Mouse (Mus musculus): ENCODE data around the gene Rasl11b. TPM values are rescaled to one million over a fixed set of nuclear protein-coding genes. Genes with fewer than 3 reads are reported as not detected.

Rasl11b gene
- polyA plus RNA-seq, 1 experiment from 2014 or later, result 176 TPM

- Histone ChIP-seq H3K36me3 (peaks cover 45% of the 10 kb centered on the region), H3K4me1 (replicated peaks) (peaks cover 76% of the 10 kb centered on the region), H3K4me2 (peak overlapping the region; percentile 70), H3K27ac (peak overlapping the region; percentile 93), H3K27me3 (no peaks in the 10 kb centered on the region), H3K4me3 (replicated peaks) (no peak overlapping the region; the same call in 1 of the 2 replicates), H3K9me3 (no peaks in the 10 kb centered on the region), H3K9ac (replicated peaks) (no peak overlapping the region)
- ATAC-seq (ENCODE audit: insufficient number of reproducible peaks, insufficient read depth, low FRiP score, low TSS enrichment, low read depth), result no peak
- WGBS, result 78% methylated on average over 13 of the region's 13 CpGs
These were observed 4.7 kb downstream of the Rasl11b start for GRCm38 (mm10) chr5:74199793-74200192.

- peaks cover 82% of the 10 kb centered on the region for H3K4me1 ChIP-seq (replicated peaks)
- H3K36me3 ChIP-seq, result peaks cover 45% of the 10 kb centered on the region
- H3K4me3 ChIP-seq (replicated peaks), result 0 out of 2 replicates have a peak overlapping the region, but pooled peaks have one; percentile 3
- peak overlapping the region; percentile 70 for H3K4me2 ChIP-seq
- H3K27me3 ChIP-seq, result no peaks in the 10 kb centered on the region
- WGBS, result 76% methylated on average over 8 of the region's 8 CpGs
- H3K27ac ChIP-seq, result peak overlapping the region; percentile 93
- H3K9ac ChIP-seq (replicated peaks), result no peak overlapping the region
- no peaks in the 10 kb centered on the region for H3K9me3 ChIP-seq
- no peak for ATAC-seq (ENCODE audit: insufficient number of reproducible peaks, insufficient read depth, low FRiP score, low TSS enrichment, low read depth)
These were observed 5.4 kb downstream of the Rasl11b start for GRCm38 (mm10) chr5:74200481-74200880.

- H3K9me3 ChIP-seq, result no peaks in the 10 kb centered on the region
- peaks cover 87% of the 10 kb centered on the region for H3K4me1 ChIP-seq (replicated peaks)
- peaks cover 40% of the 10 kb centered on the region for H3K36me3 ChIP-seq
- peak; percentile 88 for ATAC-seq (ENCODE audit: insufficient number of reproducible peaks, insufficient read depth, low FRiP score, low TSS enrichment, low read depth)
- H3K9ac ChIP-seq (replicated peaks), result no peak overlapping the region
- H3K4me3 ChIP-seq (replicated peaks), result 0 out of 2 replicates have a peak overlapping the region, but pooled peaks have one; percentile 9
- no peaks in the 10 kb centered on the region for H3K27me3 ChIP-seq
- WGBS, result 18% methylated on average over 10 of the region's 10 CpGs
- peak overlapping the region; percentile 93 for H3K27ac ChIP-seq
- peak overlapping the region; percentile 30 for H3K4me2 ChIP-seq
These were observed 6.7 kb downstream of the Rasl11b start for GRCm38 (mm10) chr5:74201570-74202357.

GRCm38 (mm10) chr5:74202515-74202914, 7.4 kb downstream of the Rasl11b start:
- 64% methylated on average over 4 of the region's 4 CpGs for WGBS
- peak overlapping the region; percentile 93 for H3K27ac ChIP-seq
- H3K9ac ChIP-seq (replicated peaks), result no peak overlapping the region
- H3K4me3 ChIP-seq (replicated peaks), result no peak overlapping the region
- H3K27me3 ChIP-seq, result no peaks in the 10 kb centered on the region
- ATAC-seq (ENCODE audit: insufficient number of reproducible peaks, insufficient read depth, low FRiP score, low TSS enrichment, low read depth), result no peak
- H3K4me1 ChIP-seq (replicated peaks), result peaks cover 79% of the 10 kb centered on the region
- H3K36me3 ChIP-seq, result peaks cover 33% of the 10 kb centered on the region
- no peak overlapping the region for H3K4me2 ChIP-seq
- H3K9me3 ChIP-seq, result no peaks in the 10 kb centered on the region

- Histone ChIP-seq H3K27me3 (no peaks in the 10 kb centered on the region), H3K9ac (replicated peaks) (no peak overlapping the region), H3K27ac (no peak overlapping the region), H3K4me1 (replicated peaks) (peaks cover 67% of the 10 kb centered on the region), H3K36me3 (peaks cover 13% of the 10 kb centered on the region), H3K4me3 (replicated peaks) (no peak overlapping the region), H3K9me3 (no peaks in the 10 kb centered on the region), H3K4me2 (no peak overlapping the region)
- WGBS, result 70% methylated on average over 5 of the region's 5 CpGs
- no peak for ATAC-seq (ENCODE audit: insufficient number of reproducible peaks, insufficient read depth, low FRiP score, low TSS enrichment, low read depth)
These were observed 9.4 kb downstream of the Rasl11b start for GRCm38 (mm10) chr5:74204465-74204864.

DNA sequence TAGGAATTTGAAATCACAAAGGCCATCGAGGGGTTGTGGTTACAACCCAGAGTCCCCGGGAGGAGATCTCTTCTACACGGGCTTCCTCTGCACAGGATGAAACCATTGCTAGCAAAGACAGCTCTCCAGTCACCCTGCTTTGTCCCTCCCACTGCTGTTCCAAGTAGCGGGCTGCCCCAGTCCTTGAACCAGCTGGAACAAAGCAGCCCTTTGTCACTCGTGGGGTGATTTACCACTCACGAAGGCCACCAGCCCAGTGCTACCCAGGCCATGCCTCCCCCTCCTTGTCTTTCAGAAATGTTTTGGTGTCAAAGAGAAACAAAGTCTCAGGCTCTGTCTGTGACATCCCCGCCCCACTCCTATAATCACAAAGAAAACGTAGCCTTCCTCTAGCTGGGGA, 10.4 kb downstream of the Rasl11b start:
- no peak overlapping the region for H3K4me2 ChIP-seq
- no peak overlapping the region for H3K9ac ChIP-seq (replicated peaks)
- H3K27me3 ChIP-seq, result no peaks in the 10 kb centered on the region
- peaks cover 62% of the 10 kb centered on the region for H3K4me1 ChIP-seq (replicated peaks)
- no peak for ATAC-seq (ENCODE audit: insufficient number of reproducible peaks, insufficient read depth, low FRiP score, low TSS enrichment, low read depth)
- peaks cover 3% of the 10 kb centered on the region; the same call in 1 of the 2 replicates for H3K36me3 ChIP-seq
- 49% methylated on average over 8 of the region's 8 CpGs for WGBS
- H3K27ac ChIP-seq, result peak overlapping the region; percentile 43
- H3K4me3 ChIP-seq (replicated peaks), result no peak overlapping the region
- no peaks in the 10 kb centered on the region for H3K9me3 ChIP-seq

DNA sequence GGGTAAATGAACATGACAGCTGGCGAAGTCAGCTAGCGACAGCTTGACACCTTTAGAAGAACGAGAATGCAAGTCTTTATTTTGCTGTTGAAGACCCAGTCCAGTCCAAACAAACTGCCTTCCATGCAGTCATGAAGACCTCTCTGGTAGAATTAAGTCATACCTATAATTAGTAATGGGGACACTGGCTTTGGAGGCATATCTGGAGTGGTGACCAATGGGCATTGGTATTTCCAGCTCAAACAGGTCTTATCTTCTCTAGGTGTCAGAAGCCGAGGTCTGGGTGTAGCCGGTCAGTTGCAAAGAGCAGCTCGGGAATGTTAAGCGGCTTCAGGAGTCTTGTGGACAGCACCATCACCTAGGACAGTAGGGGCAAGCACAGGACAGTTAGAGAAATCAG, 11.0 kb downstream of the Rasl11b start:
- no peaks in the 10 kb centered on the region for H3K36me3 ChIP-seq
- no peak overlapping the region for H3K4me3 ChIP-seq (replicated peaks)
- WGBS, result 87% methylated on average over 7 of the region's 7 CpGs
- no peaks in the 10 kb centered on the region for H3K9me3 ChIP-seq
- H3K27ac ChIP-seq, result peak overlapping the region; percentile 43; the same call in 1 of the 2 replicates
- peaks cover 61% of the 10 kb centered on the region for H3K4me1 ChIP-seq (replicated peaks)
- no peaks in the 10 kb centered on the region for H3K27me3 ChIP-seq
- H3K4me2 ChIP-seq, result no peak overlapping the region
- no peak for ATAC-seq (ENCODE audit: insufficient number of reproducible peaks, insufficient read depth, low FRiP score, low TSS enrichment, low read depth)
- H3K9ac ChIP-seq (replicated peaks), result no peak overlapping the region

DNA sequence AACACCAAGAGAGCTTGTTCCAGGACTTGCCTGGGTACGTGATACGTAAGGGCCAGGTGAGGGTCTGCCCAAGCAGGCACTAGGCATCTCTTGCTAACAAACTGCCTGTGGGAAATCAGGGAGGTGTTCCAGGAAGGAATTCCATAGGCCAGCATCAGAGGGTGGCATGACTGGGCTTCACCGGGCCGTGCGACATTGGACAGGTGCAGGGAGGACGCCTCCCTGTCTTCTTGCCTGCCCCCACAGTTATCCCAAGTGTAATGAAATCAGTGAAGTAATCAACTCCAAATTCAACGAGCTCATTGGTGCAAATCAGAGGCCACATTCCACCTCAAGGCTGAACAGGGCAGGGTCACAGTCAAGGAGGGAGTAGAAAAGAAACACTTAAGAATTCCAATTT, 11.6 kb downstream of the Rasl11b start:
- Histone ChIP-seq H3K9ac (replicated peaks) (no peak overlapping the region), H3K9me3 (no peaks in the 10 kb centered on the region), H3K4me2 (no peak overlapping the region), H3K27ac (no peak overlapping the region), H3K27me3 (no peaks in the 10 kb centered on the region), H3K4me3 (replicated peaks) (no peak overlapping the region), H3K4me1 (replicated peaks) (peaks cover 61% of the 10 kb centered on the region), H3K36me3 (no peaks in the 10 kb centered on the region)
- 92% methylated on average over 7 of the region's 7 CpGs for WGBS
- ATAC-seq (ENCODE audit: insufficient number of reproducible peaks, insufficient read depth, low FRiP score, low TSS enrichment, low read depth), result no peak

DNA sequence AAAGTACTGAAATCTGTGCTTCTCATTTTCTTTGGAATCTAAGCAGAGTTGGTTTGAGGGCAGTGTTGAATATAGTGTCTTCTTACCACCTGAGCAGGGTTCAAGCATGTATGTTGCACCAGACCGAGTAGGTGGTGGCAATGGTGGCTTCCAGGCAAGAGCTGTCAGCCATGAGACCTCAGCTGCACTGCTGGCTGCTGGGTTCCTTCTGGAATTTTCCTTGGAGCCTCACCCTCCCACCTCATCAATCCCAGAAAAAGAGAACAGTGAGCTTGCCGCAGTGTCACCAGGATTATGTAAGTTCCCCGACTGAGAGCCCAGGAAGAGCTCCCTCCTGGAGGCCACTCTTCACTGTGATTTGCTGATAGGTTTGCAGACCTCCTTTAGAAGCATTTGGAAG, 12.1 kb downstream of the Rasl11b start:
- Histone ChIP-seq H3K4me1 (replicated peaks) (peaks cover 57% of the 10 kb centered on the region), H3K4me2 (no peak overlapping the region), H3K9me3 (no peaks in the 10 kb centered on the region), H3K27ac (no peak overlapping the region), H3K4me3 (replicated peaks) (no peak overlapping the region), H3K9ac (replicated peaks) (no peak overlapping the region), H3K27me3 (no peaks in the 10 kb centered on the region), H3K36me3 (no peaks in the 10 kb centered on the region)
- WGBS, result 81% methylated on average over 3 of the region's 3 CpGs
- ATAC-seq (ENCODE audit: insufficient number of reproducible peaks, insufficient read depth, low FRiP score, low TSS enrichment, low read depth), result no peak

DNA sequence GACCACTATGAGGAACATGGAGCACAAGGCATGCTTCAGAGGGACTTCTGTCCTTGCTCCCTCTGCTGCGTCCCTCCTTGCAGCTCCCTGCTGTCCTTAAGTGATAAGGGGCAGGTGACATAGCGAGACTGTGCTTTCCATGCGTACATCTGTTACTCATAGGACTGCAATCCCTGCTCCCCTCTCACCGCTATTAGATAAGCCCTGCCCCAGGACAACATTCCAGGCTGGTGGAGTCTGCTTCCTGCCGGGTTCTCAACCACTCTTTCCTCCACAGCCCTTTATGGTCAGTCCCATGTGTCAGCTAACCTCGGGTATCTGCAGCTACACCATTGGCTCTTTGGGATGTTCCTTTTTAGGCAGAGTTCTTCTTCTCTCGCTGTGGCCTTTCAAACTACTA, 13.4 kb downstream of the Rasl11b start:
- H3K27ac ChIP-seq, result 0 out of 2 replicates have a peak overlapping the region, but pooled peaks have one; percentile 53
- no peaks in the 10 kb centered on the region for H3K9me3 ChIP-seq
- 45% methylated on average over 7 of the region's 7 CpGs for WGBS
- H3K27me3 ChIP-seq, result no peaks in the 10 kb centered on the region
- no peak overlapping the region for H3K4me3 ChIP-seq (replicated peaks)
- no peak overlapping the region for H3K4me2 ChIP-seq
- H3K4me1 ChIP-seq (replicated peaks), result peaks cover 49% of the 10 kb centered on the region
- H3K9ac ChIP-seq (replicated peaks), result no peak overlapping the region
- ATAC-seq (ENCODE audit: insufficient number of reproducible peaks, insufficient read depth, low FRiP score, low TSS enrichment, low read depth), result no peak
- H3K36me3 ChIP-seq, result no peaks in the 10 kb centered on the region

GRCm38 (mm10) chr5:74209640-74210039, 14.6 kb downstream of the Rasl11b start:
- H3K27ac ChIP-seq, result no peak overlapping the region
- H3K4me1 ChIP-seq (replicated peaks), result peaks cover 46% of the 10 kb centered on the region
- ATAC-seq (ENCODE audit: insufficient number of reproducible peaks, insufficient read depth, low FRiP score, low TSS enrichment, low read depth), result no peak

More at GRCm38 (mm10) chr5:74209640-74210039, 14.6 kb downstream of the Rasl11b start:
- Histone ChIP-seq H3K27me3 (no peaks in the 10 kb centered on the region), H3K4me2 (no peak overlapping the region), H3K9ac (replicated peaks) (no peak overlapping the region), H3K36me3 (no peaks in the 10 kb centered on the region), H3K4me3 (replicated peaks) (no peak overlapping the region), H3K9me3 (no peaks in the 10 kb centered on the region)
- 71% methylated on average over 4 of the region's 4 CpGs for WGBS
